Mouse (Mus musculus) bone marrow macrophage, adult 2 months (primary cell): ENCODE results near the gene Kmt2e.

Experiments
- CTCF ChIP-seq: IDR thresholded peaks from 2 replicates; pipeline ENCODE4 v1.5.1; 2012; ENCODE audit warnings: low read depth, mild to moderate bottlenecking, low read length, moderate library complexity
- POLR2A ChIP-seq: IDR thresholded peaks from 2 replicates; pipeline ENCODE4 v1.6.1; 2012; ENCODE audit warnings: mild to moderate bottlenecking, low read depth, low read length, borderline replicate concordance

DNA sequence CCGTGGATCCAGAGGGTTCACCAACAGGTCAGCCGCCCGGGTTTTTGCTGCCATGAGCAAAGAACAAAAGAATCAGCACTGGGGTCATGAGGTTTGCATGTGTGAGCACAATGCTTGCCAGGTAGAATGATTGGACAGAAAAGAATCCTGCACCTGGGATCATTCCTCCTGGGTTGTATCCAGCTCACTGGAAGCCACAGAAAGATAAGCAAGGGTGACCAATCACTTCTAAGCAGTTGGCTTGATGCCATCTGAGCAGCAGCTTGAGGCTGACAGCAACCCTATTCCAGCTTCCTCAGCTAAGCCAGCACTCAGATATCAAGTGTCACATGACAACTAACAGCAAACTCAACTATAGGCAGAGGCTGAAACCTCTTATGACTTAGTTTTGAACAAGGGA lies 84.4 kb downstream of the Kmt2e start:
- TF ChIP-seq POLR2A (no peak), CTCF (no peak)
